Mouse (Mus musculus): ENCODE measurements around the gene Gdpd5. TPM values are rescaled to one million over a fixed set of nuclear protein-coding genes. Genes with fewer than 3 reads are reported as not detected.
A peak's percentile ranks its signal among the peaks of the same experiment; 100 is the strongest.

Gdpd5 gene
- polyA plus RNA-seq, 1 experiment from 2014 or later, result 8.5 TPM

GRCm38 (mm10) chr7:99463120-99463519 is 81.9 kb downstream of the Gdpd5 start:
- no peaks in the 10 kb centered on the region for H3K9me3 ChIP-seq (ENCODE audit: control insufficient read depth, low read length)
- no peak overlapping the region for H3K9ac ChIP-seq (ENCODE audit: low read length)
- ATAC-seq (ENCODE audit: insufficient number of reproducible peaks, low FRiP score, low TSS enrichment, low read depth) (no peak), DNase-seq (ENCODE audit: low spot score) (no peak)
- H3K4me2 ChIP-seq (ENCODE audit: low read depth, severe bottlenecking), result no peak overlapping the region
- H3K27ac ChIP-seq (replicated peaks; ENCODE audit: low read depth, low read length), result no peak overlapping the region
- H3K4me1 ChIP-seq (ENCODE audit: control insufficient read depth, insufficient read depth, low read length), result no peaks in the 10 kb centered on the region
- no peaks in the 10 kb centered on the region for H3K27me3 ChIP-seq (ENCODE audit: control insufficient read depth, insufficient read depth, low read length)
- H3K36me3 ChIP-seq (ENCODE audit: control insufficient read depth, insufficient read depth, low read length), result no peaks in the 10 kb centered on the region
- 90% methylated on average over 2 of the region's 2 CpGs for WGBS
- H3K4me3 ChIP-seq (ENCODE audit: low read depth, low read length), result no peak overlapping the region

- H3K4me3 ChIP-seq (ENCODE audit: low read depth, low read length), result no peak within 1 kb of the TSS
- no peaks in the 10 kb centered on the region for H3K9me3 ChIP-seq (ENCODE audit: control insufficient read depth, low read length)
- H3K4me1 ChIP-seq (ENCODE audit: control insufficient read depth, insufficient read depth, low read length), result 0 out of 2 replicates have a peak, but pooled peaks cover 7% of the 10 kb centered on the region
- no peak within 1 kb of the TSS; the same call in 1 of the 2 replicates for H3K4me2 ChIP-seq (ENCODE audit: low read depth, severe bottlenecking)
- no peak within 1 kb of the TSS for H3K27ac ChIP-seq (replicated peaks; ENCODE audit: low read depth, low read length)
- 0 out of 2 replicates have a peak within 1 kb of the TSS, but pooled peaks have one; percentile 22 for H3K9ac ChIP-seq (ENCODE audit: low read length)
- H3K27me3 ChIP-seq (ENCODE audit: control insufficient read depth, insufficient read depth, low read length), result 0 out of 2 replicates have a peak, but pooled peaks cover 3% of the 10 kb centered on the region
- no peak for DNase-seq (ENCODE audit: low spot score)
- no peak for ATAC-seq (ENCODE audit: insufficient number of reproducible peaks, low FRiP score, low TSS enrichment, low read depth)
- 27% methylated on average over 8 of the region's 8 CpGs for WGBS
- H3K36me3 ChIP-seq (ENCODE audit: control insufficient read depth, insufficient read depth, low read length), result no peaks in the 10 kb centered on the region
Observed at GRCm38 (mm10) chr7:99465811-99466210, 84.6 kb downstream of the Gdpd5 start, which contains the start of gene Klhl35. Gene Klhl35, plus strand, starts transcription at chr7:99466004.

GRCm38 (mm10) chr7:99467916-99468282 is 86.7 kb downstream of the Gdpd5 start:
- 27% methylated on average over 11 of the region's 11 CpGs for WGBS
- peak; percentile 38 for ATAC-seq (ENCODE audit: insufficient number of reproducible peaks, low FRiP score, low TSS enrichment, low read depth)
- peak overlapping the region; percentile 77 for H3K9ac ChIP-seq (ENCODE audit: low read length)
- peak overlapping the region; percentile 37 for H3K4me3 ChIP-seq (ENCODE audit: low read depth, low read length)
- DNase-seq (ENCODE audit: low spot score), result peak; percentile 59
- H3K9me3 ChIP-seq (ENCODE audit: control insufficient read depth, low read length), result no peaks in the 10 kb centered on the region
- H3K27me3 ChIP-seq (ENCODE audit: control insufficient read depth, insufficient read depth, low read length), result 0 out of 2 replicates have a peak, but pooled peaks cover 3% of the 10 kb centered on the region
- peaks cover 5% of the 10 kb centered on the region; the same call in 1 of the 2 replicates for H3K36me3 ChIP-seq (ENCODE audit: control insufficient read depth, insufficient read depth, low read length)
- peak overlapping the region; percentile 78 for H3K4me2 ChIP-seq (ENCODE audit: low read depth, severe bottlenecking)
- peak overlapping the region; percentile 62 for H3K27ac ChIP-seq (replicated peaks; ENCODE audit: low read depth, low read length)
- H3K4me1 ChIP-seq (ENCODE audit: control insufficient read depth, insufficient read depth, low read length), result 0 out of 2 replicates have a peak, but pooled peaks cover 7% of the 10 kb centered on the region

GRCm38 (mm10) chr7:99468283-99469132 is 87.3 kb downstream of the Gdpd5 start:
- H3K4me2 ChIP-seq (ENCODE audit: low read depth, severe bottlenecking), result peak overlapping the region; percentile 78
- WGBS, result 2% methylated on average over 122 of the region's 145 CpGs
- H3K36me3 ChIP-seq (ENCODE audit: control insufficient read depth, insufficient read depth, low read length), result peaks cover 8% of the 10 kb centered on the region
- ATAC-seq (ENCODE audit: insufficient number of reproducible peaks, low FRiP score, low TSS enrichment, low read depth) (peak; percentile 80), DNase-seq (ENCODE audit: low spot score) (peak; percentile 82)
- peak overlapping the region; percentile 37 for H3K4me3 ChIP-seq (ENCODE audit: low read depth, low read length)
- H3K4me1 ChIP-seq (ENCODE audit: control insufficient read depth, insufficient read depth, low read length), result 0 out of 2 replicates have a peak, but pooled peaks cover 7% of the 10 kb centered on the region
- 0 out of 2 replicates have a peak, but pooled peaks cover 3% of the 10 kb centered on the region for H3K27me3 ChIP-seq (ENCODE audit: control insufficient read depth, insufficient read depth, low read length)
- H3K27ac ChIP-seq (replicated peaks; ENCODE audit: low read depth, low read length), result peak overlapping the region; percentile 62
- H3K9ac ChIP-seq (ENCODE audit: low read length), result peak overlapping the region; percentile 77
- no peaks in the 10 kb centered on the region for H3K9me3 ChIP-seq (ENCODE audit: control insufficient read depth, low read length)

GRCm38 (mm10) chr7:99469680-99470405 is 88.6 kb downstream of the Gdpd5 start:
- Histone ChIP-seq H3K9me3 (ENCODE audit: control insufficient read depth, low read length) (no peaks in the 10 kb centered on the region), H3K36me3 (ENCODE audit: control insufficient read depth, insufficient read depth, low read length) (peaks cover 8% of the 10 kb centered on the region), H3K4me2 (ENCODE audit: low read depth, severe bottlenecking) (no peak overlapping the region), H3K9ac (ENCODE audit: low read length) (no peak overlapping the region), H3K27me3 (ENCODE audit: control insufficient read depth, insufficient read depth, low read length) (0 out of 2 replicates have a peak, but pooled peaks cover 3% of the 10 kb centered on the region), H3K4me3 (ENCODE audit: low read depth, low read length) (no peak overlapping the region), H3K4me1 (ENCODE audit: control insufficient read depth, insufficient read depth, low read length) (0 out of 2 replicates have a peak, but pooled peaks cover 7% of the 10 kb centered on the region), H3K27ac (replicated peaks; ENCODE audit: low read depth, low read length) (no peak overlapping the region)
- ATAC-seq (ENCODE audit: insufficient number of reproducible peaks, low FRiP score, low TSS enrichment, low read depth) (no peak), DNase-seq (ENCODE audit: low spot score) (no peak)
- WGBS, result 85% methylated on average over 17 of the region's 17 CpGs

GRCm38 (mm10) chr7:99471578-99471977 is 90.4 kb downstream of the Gdpd5 start:
- ATAC-seq (ENCODE audit: insufficient number of reproducible peaks, low FRiP score, low TSS enrichment, low read depth), result no peak
- WGBS, result 59% methylated on average over 18 of the region's 18 CpGs
- DNase-seq (ENCODE audit: low spot score), result no peak
- Histone ChIP-seq H3K4me2 (ENCODE audit: low read depth, severe bottlenecking) (no peak overlapping the region), H3K36me3 (ENCODE audit: control insufficient read depth, insufficient read depth, low read length) (peaks cover 8% of the 10 kb centered on the region), H3K27ac (replicated peaks; ENCODE audit: low read depth, low read length) (no peak overlapping the region), H3K9me3 (ENCODE audit: control insufficient read depth, low read length) (no peaks in the 10 kb centered on the region), H3K4me3 (ENCODE audit: low read depth, low read length) (no peak overlapping the region), H3K27me3 (ENCODE audit: control insufficient read depth, insufficient read depth, low read length) (0 out of 2 replicates have a peak, but pooled peaks cover 3% of the 10 kb centered on the region), H3K4me1 (ENCODE audit: control insufficient read depth, insufficient read depth, low read length) (0 out of 2 replicates have a peak, but pooled peaks cover 7% of the 10 kb centered on the region), H3K9ac (ENCODE audit: low read length) (no peak overlapping the region)

GRCm38 (mm10) chr7:99473638-99474407 is 92.6 kb downstream of the Gdpd5 start:
- Histone ChIP-seq H3K4me1 (ENCODE audit: control insufficient read depth, insufficient read depth, low read length) (0 out of 2 replicates have a peak, but pooled peaks cover 5% of the 10 kb centered on the region), H3K9me3 (ENCODE audit: control insufficient read depth, low read length) (no peaks in the 10 kb centered on the region), H3K4me2 (ENCODE audit: low read depth, severe bottlenecking) (no peak overlapping the region), H3K4me3 (ENCODE audit: low read depth, low read length) (no peak overlapping the region), H3K9ac (ENCODE audit: low read length) (no peak overlapping the region), H3K36me3 (ENCODE audit: control insufficient read depth, insufficient read depth, low read length) (peaks cover 19% of the 10 kb centered on the region), H3K27ac (replicated peaks; ENCODE audit: low read depth, low read length) (no peak overlapping the region), H3K27me3 (ENCODE audit: control insufficient read depth, insufficient read depth, low read length) (0 out of 2 replicates have a peak, but pooled peaks cover 3% of the 10 kb centered on the region)
- ATAC-seq (ENCODE audit: insufficient number of reproducible peaks, low FRiP score, low TSS enrichment, low read depth) (no peak), DNase-seq (ENCODE audit: low spot score) (no peak)
- WGBS, result 88% methylated on average over 14 of the region's 14 CpGs

All from limb, embryonic 11.5 days (tissue).